Mouse (Mus musculus): Measurements from ENCODE around the gene Gm48551.

Gene Gm48551

GRCm38 (mm10) chr10:81383802-81384604 lies at the start of gene Gm48551, which contains the start of gene Dohh:
Gene Gm48551, plus strand, starts transcription at chr10:81384466.
Gene Dohh, plus strand, starts transcription at chr10:81384428.
- DNase-seq (ENCODE audit: low spot score in 2 of 2): peak; percentile 95 to 99

GRCm38 (mm10) chr10:81335393-81336340 lies 48.6 kb upstream of the Gm48551 start:
- DNase-seq (ENCODE audit: low spot score in 2 of 2): no peak

- DNase-seq (ENCODE audit: low spot score in 2 of 2): no peak
These were observed 47.7 kb upstream of the Gm48551 start for GRCm38 (mm10) chr10:81336558-81336957.

- DNase-seq (ENCODE audit: low spot score in 2 of 2): no peak
These were observed 43.5 kb upstream of the Gm48551 start for GRCm38 (mm10) chr10:81340551-81341332.

- DNase-seq (ENCODE audit: low spot score in 2 of 2): peak; percentile 62 to 90
These were observed 42.8 kb upstream of the Gm48551 start for GRCm38 (mm10) chr10:81341333-81341949.

GRCm38 (mm10) chr10:81342686-81343505 lies 41.4 kb upstream of the Gm48551 start, which contains the start of gene Gipc3:
Gene Gipc3, minus strand, starts transcription at chr10:81343266.
- DNase-seq (ENCODE audit: low spot score in 2 of 2): no peak

GRCm38 (mm10) chr10:81344421-81345161 lies 39.7 kb upstream of the Gm48551 start:
- no peak for DNase-seq (ENCODE audit: low spot score in 2 of 2)

- DNase-seq (ENCODE audit: low spot score in 2 of 2): no peak
These were observed 39.1 kb upstream of the Gm48551 start for GRCm38 (mm10) chr10:81345162-81345534.

GRCm38 (mm10) chr10:81346453-81347067 lies 37.7 kb upstream of the Gm48551 start:
- peak in 1 of 2 experiments; percentile 37 for DNase-seq (ENCODE audit: low spot score in 2 of 2)

- DNase-seq (ENCODE audit: low spot score in 2 of 2): no peak
These were observed 35.1 kb upstream of the Gm48551 start for GRCm38 (mm10) chr10:81349146-81349545.

- no peak for DNase-seq (ENCODE audit: low spot score in 2 of 2)
These were observed 34.3 kb upstream of the Gm48551 start for GRCm38 (mm10) chr10:81349961-81350350.

- DNase-seq (ENCODE audit: low spot score in 2 of 2): peak; percentile 99
These were observed 33.8 kb upstream of the Gm48551 start, which contains the start of gene Hmg20b for GRCm38 (mm10) chr10:81350351-81351063. Gene Hmg20b, minus strand, starts transcription at chr10:81350480.

- peak; percentile 59 to 60 for DNase-seq (ENCODE audit: low spot score in 2 of 2)
These were observed 32.5 kb upstream of the Gm48551 start for GRCm38 (mm10) chr10:81351678-81352291.

- no peak for DNase-seq (ENCODE audit: low spot score in 2 of 2)
These were observed 29.4 kb upstream of the Gm48551 start for GRCm38 (mm10) chr10:81354738-81355477.

- no peak for DNase-seq (ENCODE audit: low spot score in 2 of 2)
These were observed 28.7 kb upstream of the Gm48551 start for GRCm38 (mm10) chr10:81355533-81355932.

GRCm38 (mm10) chr10:81356352-81356990 lies 27.8 kb upstream of the Gm48551 start:
- no peak for DNase-seq (ENCODE audit: low spot score in 2 of 2)

All from thymus, postnatal 10 days (tissue).